Mouse (Mus musculus): ENCODE measurements at regions not wholly inside any gene's neighbourhood (a gene's known extent, or its start where the extent isn't known, plus 50 kb on each side); places are given as distances from the start of the nearest gene placed in this dataset.

DNA sequence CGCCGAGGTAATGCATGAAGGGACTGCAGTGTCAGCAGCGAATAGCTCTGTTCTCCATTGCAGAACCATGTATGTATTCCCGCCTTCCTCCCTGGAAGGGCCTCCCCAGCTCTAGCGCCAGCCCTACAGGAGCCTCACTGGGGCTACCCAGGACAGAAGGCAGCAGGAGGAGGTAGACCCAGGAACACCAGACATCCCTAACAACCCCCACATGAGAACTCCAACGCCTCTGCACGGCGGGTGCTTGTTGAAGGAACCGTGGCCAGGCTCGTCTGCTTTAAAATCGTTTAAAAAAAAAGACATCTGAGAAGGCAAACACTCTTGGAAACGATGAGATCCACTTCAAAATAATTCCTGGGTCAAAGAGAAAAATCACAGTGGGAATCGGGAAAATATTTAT is 194.3 kb downstream of the Mroh4 start:
- Histone ChIP-seq H3K4me1 (ENCODE audit: control insufficient read depth, insufficient read depth, low read length) (no peaks in the 10 kb centered on the region), H3K27me3 (ENCODE audit: control insufficient read depth, insufficient read depth, low read length) (no peaks in the 10 kb centered on the region), H3K4me3 (ENCODE audit: low read depth, low read length) (no peak overlapping the region), H3K9me3 (ENCODE audit: control insufficient read depth, low read length) (no peaks in the 10 kb centered on the region), H3K9ac (ENCODE audit: low read length) (no peak overlapping the region), H3K4me2 (no peak overlapping the region), H3K36me3 (ENCODE audit: control insufficient read depth, insufficient read depth, low read length) (no peaks in the 10 kb centered on the region), H3K27ac (ENCODE audit: low read depth, low read length) (no peak overlapping the region)
- 84% methylated on average over 13 of the region's 13 CpGs for WGBS
- DNase-seq (ENCODE audit: low spot score, missing footprints) (no peak), ATAC-seq (ENCODE audit: low FRiP score) (no peak)

DNA sequence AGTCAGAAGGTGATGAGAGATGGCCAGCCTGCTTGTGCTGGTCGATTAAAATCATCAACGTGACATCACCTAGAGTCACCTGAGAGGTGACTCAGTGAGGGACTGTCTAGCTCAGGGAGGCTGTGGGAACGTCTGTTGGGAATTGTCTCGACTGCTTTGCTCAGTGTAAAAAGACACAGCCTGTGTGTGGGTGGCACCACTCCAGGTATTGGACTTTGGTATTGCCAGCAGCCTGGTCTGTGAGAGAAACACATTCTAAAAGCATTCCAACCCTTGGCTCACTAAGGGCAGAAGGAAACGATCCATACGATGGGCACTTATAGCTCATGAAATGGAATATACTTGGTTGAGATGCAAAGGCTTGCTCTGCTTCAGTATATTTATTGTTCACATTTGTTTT is 209.2 kb downstream of the Mroh4 start:
- Histone ChIP-seq H3K4me2 (no peak overlapping the region), H3K4me3 (ENCODE audit: low read depth, low read length) (no peak overlapping the region), H3K9ac (ENCODE audit: low read length) (no peak overlapping the region), H3K4me1 (ENCODE audit: control insufficient read depth, insufficient read depth, low read length) (no peaks in the 10 kb centered on the region), H3K9me3 (ENCODE audit: control insufficient read depth, low read length) (no peaks in the 10 kb centered on the region), H3K27ac (ENCODE audit: low read depth, low read length) (no peak overlapping the region), H3K27me3 (ENCODE audit: control insufficient read depth, insufficient read depth, low read length) (no peaks in the 10 kb centered on the region), H3K36me3 (ENCODE audit: control insufficient read depth, insufficient read depth, low read length) (no peaks in the 10 kb centered on the region)
- DNase-seq (ENCODE audit: low spot score, missing footprints) (no peak), ATAC-seq (ENCODE audit: low FRiP score) (no peak)
- 94% methylated on average over 6 of the region's 6 CpGs for WGBS

DNA sequence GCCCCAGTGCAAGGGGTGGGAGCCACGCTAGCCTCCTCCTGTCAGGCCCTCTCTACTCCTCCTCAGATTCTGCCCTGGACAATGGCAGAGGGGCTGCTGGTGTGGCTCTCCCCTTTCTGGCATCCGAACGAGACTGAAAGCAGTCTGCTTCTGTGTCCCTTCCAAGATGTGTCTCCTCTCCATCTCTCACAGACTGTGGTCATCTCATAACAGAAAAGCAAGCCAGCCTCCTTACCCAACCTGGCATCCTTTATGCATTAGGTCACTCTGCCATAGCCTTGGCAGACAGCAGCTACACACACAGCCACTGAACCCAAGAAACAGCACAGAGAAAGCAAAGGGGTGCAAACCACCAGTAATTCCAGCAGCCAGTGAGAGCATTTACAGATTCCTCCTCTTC is 213.2 kb downstream of the Mroh4 start:
- Histone ChIP-seq H3K27me3 (ENCODE audit: control insufficient read depth, insufficient read depth, low read length) (no peaks in the 10 kb centered on the region), H3K4me2 (no peak overlapping the region), H3K9ac (ENCODE audit: low read length) (no peak overlapping the region), H3K9me3 (ENCODE audit: control insufficient read depth, low read length) (no peaks in the 10 kb centered on the region), H3K36me3 (ENCODE audit: control insufficient read depth, insufficient read depth, low read length) (no peaks in the 10 kb centered on the region), H3K4me3 (ENCODE audit: low read depth, low read length) (no peak overlapping the region), H3K27ac (ENCODE audit: low read depth, low read length) (no peak overlapping the region), H3K4me1 (ENCODE audit: control insufficient read depth, insufficient read depth, low read length) (no peaks in the 10 kb centered on the region)
- ATAC-seq (ENCODE audit: low FRiP score), result no peak
- WGBS, result 75% methylated on average over 3 of the region's 3 CpGs
- DNase-seq (ENCODE audit: low spot score, missing footprints), result no peak

DNA sequence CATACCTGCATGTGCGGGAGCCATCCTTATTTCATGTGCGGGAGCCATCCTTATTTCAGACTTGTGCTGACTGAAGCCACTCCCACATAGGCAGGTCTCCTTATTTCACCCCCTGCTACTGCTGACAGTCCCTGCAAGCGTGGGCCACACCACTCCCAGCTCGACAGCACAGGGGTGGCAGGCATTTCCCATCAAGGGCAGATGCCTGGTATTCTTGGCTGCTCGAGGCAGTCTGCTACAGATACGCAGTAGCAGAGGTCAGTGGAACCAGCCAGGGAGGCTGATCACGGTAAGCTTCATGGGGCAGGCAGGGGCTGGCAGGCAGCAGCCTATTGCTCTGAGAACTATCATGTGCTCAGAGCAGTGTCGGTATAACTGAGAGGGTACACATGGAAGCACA is 215.6 kb downstream of the Mroh4 start:
- Histone ChIP-seq H3K9ac (ENCODE audit: low read length) (no peak overlapping the region), H3K4me1 (ENCODE audit: control insufficient read depth, insufficient read depth, low read length) (no peaks in the 10 kb centered on the region), H3K27me3 (ENCODE audit: control insufficient read depth, insufficient read depth, low read length) (no peaks in the 10 kb centered on the region), H3K9me3 (ENCODE audit: control insufficient read depth, low read length) (no peaks in the 10 kb centered on the region), H3K36me3 (ENCODE audit: control insufficient read depth, insufficient read depth, low read length) (no peaks in the 10 kb centered on the region), H3K4me2 (no peak overlapping the region), H3K27ac (ENCODE audit: low read depth, low read length) (no peak overlapping the region), H3K4me3 (ENCODE audit: low read depth, low read length) (no peak overlapping the region)
- 86% methylated on average over 8 of the region's 8 CpGs for WGBS
- DNase-seq (ENCODE audit: low spot score, missing footprints) (no peak), ATAC-seq (ENCODE audit: low FRiP score) (no peak)

DNA sequence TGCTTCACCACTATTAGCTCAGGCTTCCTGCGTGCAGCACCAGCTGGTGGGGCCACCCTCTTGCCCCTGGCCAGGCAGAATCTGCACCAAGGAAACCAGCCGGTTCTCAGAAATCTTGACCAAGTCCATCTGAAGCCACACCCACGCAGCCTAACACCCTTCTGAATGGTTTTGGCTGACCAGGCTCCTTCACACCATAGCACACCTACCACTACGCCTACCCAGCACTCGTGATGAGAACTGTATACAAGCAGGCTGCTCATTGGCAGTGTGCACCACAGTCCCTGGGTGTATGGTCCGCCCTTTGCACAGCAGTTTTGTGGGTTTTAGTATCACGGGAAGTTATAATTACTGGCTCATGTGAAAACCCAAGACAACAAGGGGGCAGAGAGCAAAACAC is 217.5 kb downstream of the Mroh4 start:
- ATAC-seq (ENCODE audit: low FRiP score), result no peak
- no peaks in the 10 kb centered on the region for H3K9me3 ChIP-seq (ENCODE audit: control insufficient read depth, low read length)
- no peak for DNase-seq (ENCODE audit: low spot score, missing footprints)
- 87% methylated on average over 7 of the region's 7 CpGs for WGBS
- no peak overlapping the region for H3K4me2 ChIP-seq
- H3K4me1 ChIP-seq (ENCODE audit: control insufficient read depth, insufficient read depth, low read length), result peaks cover 4% of the 10 kb centered on the region
- no peak overlapping the region for H3K27ac ChIP-seq (ENCODE audit: low read depth, low read length)
- no peak overlapping the region for H3K9ac ChIP-seq (ENCODE audit: low read length)
- no peak overlapping the region for H3K4me3 ChIP-seq (ENCODE audit: low read depth, low read length)
- H3K27me3 ChIP-seq (ENCODE audit: control insufficient read depth, insufficient read depth, low read length), result no peaks in the 10 kb centered on the region
- no peaks in the 10 kb centered on the region for H3K36me3 ChIP-seq (ENCODE audit: control insufficient read depth, insufficient read depth, low read length)

DNA sequence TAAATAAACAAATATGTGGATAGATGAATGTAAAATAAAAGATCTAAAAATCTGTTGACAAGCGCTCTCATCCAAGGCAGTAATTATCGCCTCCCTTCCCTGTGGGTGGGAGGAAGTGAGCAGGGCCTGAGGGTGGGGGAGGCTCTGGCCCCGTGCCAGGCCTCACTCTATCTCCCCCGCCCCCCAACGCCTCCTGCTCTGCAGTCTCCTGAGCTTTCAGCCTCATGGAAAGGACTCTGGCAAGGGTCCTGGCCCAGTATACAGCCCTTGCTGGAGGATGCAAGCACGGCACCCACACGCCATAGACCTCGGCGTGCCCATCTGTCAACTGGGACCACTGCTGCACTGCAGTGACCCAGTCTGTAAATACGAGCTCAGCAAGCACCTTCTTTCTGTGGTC is 222.9 kb downstream of the Mroh4 start:
- H3K27ac ChIP-seq (ENCODE audit: low read depth, low read length), result no peak overlapping the region
- no peaks in the 10 kb centered on the region for H3K9me3 ChIP-seq (ENCODE audit: control insufficient read depth, low read length)
- H3K9ac ChIP-seq (ENCODE audit: low read length), result no peak overlapping the region
- H3K4me1 ChIP-seq (ENCODE audit: control insufficient read depth, insufficient read depth, low read length), result peaks cover 4% of the 10 kb centered on the region
- H3K36me3 ChIP-seq (ENCODE audit: control insufficient read depth, insufficient read depth, low read length), result no peaks in the 10 kb centered on the region
- H3K4me2 ChIP-seq, result no peak overlapping the region
- no peak overlapping the region for H3K4me3 ChIP-seq (ENCODE audit: low read depth, low read length)
- no peaks in the 10 kb centered on the region for H3K27me3 ChIP-seq (ENCODE audit: control insufficient read depth, insufficient read depth, low read length)
- no peak for ATAC-seq (ENCODE audit: low FRiP score)
- no peak for DNase-seq (ENCODE audit: low spot score, missing footprints)
- 80% methylated on average over 10 of the region's 10 CpGs for WGBS

DNA sequence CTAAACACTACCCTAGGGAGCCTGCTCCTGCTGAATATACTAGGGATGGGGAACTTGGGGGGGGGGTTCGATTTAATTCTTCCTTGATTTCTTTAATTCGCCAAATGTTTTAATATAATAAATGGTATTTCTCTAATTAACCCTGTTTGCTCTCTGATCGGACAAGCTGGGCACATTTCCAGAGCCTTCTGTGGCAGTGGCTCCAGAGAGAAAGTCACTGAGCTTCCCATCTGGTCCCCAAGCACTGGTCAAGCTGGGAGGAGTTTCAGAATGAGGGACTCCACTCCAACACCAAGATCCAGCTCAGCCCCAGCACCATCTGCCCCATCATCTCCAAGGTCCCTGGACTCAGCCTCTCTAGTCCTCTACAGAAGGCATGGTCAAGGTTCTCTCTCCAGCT is 223.9 kb downstream of the Mroh4 start:
- 97% methylated on average over 3 of the region's 3 CpGs for WGBS
- DNase-seq (ENCODE audit: low spot score, missing footprints) (no peak), ATAC-seq (ENCODE audit: low FRiP score) (no peak)
- Histone ChIP-seq H3K9ac (ENCODE audit: low read length) (no peak overlapping the region), H3K4me3 (ENCODE audit: low read depth, low read length) (no peak overlapping the region), H3K27ac (ENCODE audit: low read depth, low read length) (no peak overlapping the region), H3K4me1 (ENCODE audit: control insufficient read depth, insufficient read depth, low read length) (peaks cover 4% of the 10 kb centered on the region), H3K4me2 (no peak overlapping the region), H3K27me3 (ENCODE audit: control insufficient read depth, insufficient read depth, low read length) (no peaks in the 10 kb centered on the region), H3K36me3 (ENCODE audit: control insufficient read depth, insufficient read depth, low read length) (no peaks in the 10 kb centered on the region), H3K9me3 (ENCODE audit: control insufficient read depth, low read length) (no peaks in the 10 kb centered on the region)

DNA sequence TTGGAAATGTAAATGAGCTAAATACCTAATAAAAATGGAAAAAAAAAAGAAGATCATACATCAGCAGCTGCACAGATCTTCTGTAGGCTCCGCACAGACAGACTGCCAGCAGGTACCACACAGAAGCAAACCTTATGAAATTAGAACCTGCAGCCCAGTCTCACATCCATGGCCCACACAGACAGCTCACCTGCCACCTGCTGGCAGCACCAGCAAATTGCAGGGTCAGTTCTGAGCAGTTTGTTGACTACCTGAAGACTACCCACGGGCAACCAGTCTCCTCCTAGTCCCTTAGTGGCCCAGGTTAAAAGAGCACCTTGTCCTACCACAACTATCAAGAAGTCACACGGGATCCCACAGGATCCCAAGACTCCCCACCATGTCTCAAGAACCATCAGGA is 225.1 kb downstream of the Mroh4 start:
- Histone ChIP-seq H3K27me3 (ENCODE audit: control insufficient read depth, insufficient read depth, low read length) (no peaks in the 10 kb centered on the region), H3K36me3 (ENCODE audit: control insufficient read depth, insufficient read depth, low read length) (no peaks in the 10 kb centered on the region), H3K4me3 (ENCODE audit: low read depth, low read length) (no peak overlapping the region), H3K4me2 (no peak overlapping the region), H3K27ac (ENCODE audit: low read depth, low read length) (no peak overlapping the region), H3K9me3 (ENCODE audit: control insufficient read depth, low read length) (no peaks in the 10 kb centered on the region), H3K4me1 (ENCODE audit: control insufficient read depth, insufficient read depth, low read length) (peaks cover 7% of the 10 kb centered on the region), H3K9ac (ENCODE audit: low read length) (no peak overlapping the region)
- DNase-seq (ENCODE audit: low spot score, missing footprints) (no peak), ATAC-seq (ENCODE audit: low FRiP score) (no peak)
- WGBS, result 75% methylated on average over 3 of the region's 3 CpGs

DNA sequence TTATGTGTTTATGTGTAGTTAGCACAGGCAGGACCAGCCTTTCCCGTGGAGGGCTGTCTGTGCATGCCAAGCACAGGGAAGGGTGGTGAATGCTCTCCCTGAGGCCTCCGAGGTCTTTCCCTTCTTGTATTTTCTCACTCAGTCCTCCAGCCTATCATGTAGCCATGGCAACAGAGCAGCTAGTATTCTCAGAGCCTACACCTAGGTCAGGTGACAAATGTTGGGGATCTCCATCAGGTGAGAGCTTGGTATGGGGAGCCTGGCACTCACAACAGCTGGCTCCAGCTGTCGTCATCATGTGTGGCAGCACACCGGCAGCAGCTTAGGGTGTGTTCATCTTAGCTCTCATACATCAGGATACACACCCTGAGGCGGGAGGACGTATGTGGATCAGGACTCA is 231.3 kb downstream of the Mroh4 start:
- WGBS, result 77% methylated on average over 6 of the region's 6 CpGs
- H3K36me3 ChIP-seq (ENCODE audit: control insufficient read depth, insufficient read depth, low read length), result no peaks in the 10 kb centered on the region
- H3K4me2 ChIP-seq, result no peak overlapping the region
- H3K9ac ChIP-seq (ENCODE audit: low read length), result no peak overlapping the region
- DNase-seq (ENCODE audit: low spot score, missing footprints), result no peak
- H3K4me3 ChIP-seq (ENCODE audit: low read depth, low read length), result no peak overlapping the region
- H3K27ac ChIP-seq (ENCODE audit: low read depth, low read length), result no peak overlapping the region
- no peak for ATAC-seq (ENCODE audit: low FRiP score)
- H3K9me3 ChIP-seq (ENCODE audit: control insufficient read depth, low read length), result no peaks in the 10 kb centered on the region
- H3K27me3 ChIP-seq (ENCODE audit: control insufficient read depth, insufficient read depth, low read length), result no peaks in the 10 kb centered on the region
- H3K4me1 ChIP-seq (ENCODE audit: control insufficient read depth, insufficient read depth, low read length), result peaks cover 3% of the 10 kb centered on the region; the same call in 1 of the 2 replicates

DNA sequence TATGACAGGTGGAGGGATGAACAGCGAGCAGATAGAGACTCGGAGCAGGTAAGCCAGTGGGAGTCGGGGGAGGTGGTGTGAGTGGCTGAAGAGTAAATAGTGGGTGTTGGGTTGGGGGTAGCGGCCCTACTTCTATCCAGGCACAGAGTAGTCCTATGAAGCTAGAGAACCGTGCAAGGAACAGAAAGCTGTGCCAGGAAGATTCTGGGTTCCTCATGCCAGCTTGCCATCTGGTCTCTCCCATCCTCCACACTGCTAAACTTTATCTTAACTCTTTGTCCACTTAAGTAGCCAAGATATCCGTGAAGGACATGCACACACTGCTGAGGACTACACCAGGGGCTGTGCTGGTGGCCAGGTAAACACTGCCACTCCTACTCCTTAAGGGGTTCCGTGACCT is 234.9 kb downstream of the Mroh4 start:
- DNase-seq (ENCODE audit: low spot score, missing footprints) (no peak), ATAC-seq (ENCODE audit: low FRiP score) (no peak)
- H3K27me3 ChIP-seq (ENCODE audit: control insufficient read depth, insufficient read depth, low read length), result no peaks in the 10 kb centered on the region
- H3K36me3 ChIP-seq (ENCODE audit: control insufficient read depth, insufficient read depth, low read length), result no peaks in the 10 kb centered on the region
- H3K4me2 ChIP-seq, result no peak overlapping the region
- H3K9ac ChIP-seq (ENCODE audit: low read length), result no peak overlapping the region
- H3K4me1 ChIP-seq (ENCODE audit: control insufficient read depth, insufficient read depth, low read length), result no peaks in the 10 kb centered on the region
- no peaks in the 10 kb centered on the region for H3K9me3 ChIP-seq (ENCODE audit: control insufficient read depth, low read length)
- H3K27ac ChIP-seq (ENCODE audit: low read depth, low read length), result no peak overlapping the region
- 89% methylated on average over 7 of the region's 7 CpGs for WGBS
- H3K4me3 ChIP-seq (ENCODE audit: low read depth, low read length), result no peak overlapping the region

Measured in midbrain, embryonic 11.5 days (tissue).